Mouse (Mus musculus) heart, embryonic 14.5 days (tissue): Measurements from ENCODE around the gene Atg4a-ps. TPM values are rescaled to one million over a fixed set of nuclear protein-coding genes. Genes with fewer than 3 reads are reported as not detected.
"Not testable (repeated sequence)": the region's sequence is repeated elsewhere in the genome, so short reads cannot be mapped to it uniquely, and the experiment has no call there.

Experiments
- ATAC-seq: fragments of 200-750 bp; cut with Nextera tagmentation; 2 replicates; pipeline ENCODE4 v1.8.0; 2017; ENCODE audit warnings: low read depth, moderate TSS enrichment; ENCODE audit not compliant: insufficient number of reproducible peaks, insufficient read depth, low FRiP score
- H3K27ac ChIP-seq, 2 experiments: fragments of 200-500 bp in 1 of 2; fragments of 300-500 bp in 1 of 2; sonication (generic) in 1 of 2; replicated peaks in 1 of 2; 2 replicates each; pipeline ENCODE4 v1.5.1; 2012 to 2014; ENCODE audit warnings: low read depth in 2 of 2, low read length in 2 of 2, control low read depth in 1 of 2, mild to moderate bottlenecking in 1 of 2, mixed read lengths in 1 of 2; ENCODE audit not compliant: control insufficient read depth in 1 of 2, insufficient read depth in 1 of 2
- H3K27me3 ChIP-seq: fragments of 300-500 bp; sonication (generic); 2 replicates; pipeline ENCODE4 v1.6.1; 2014; ENCODE audit warnings: mild to moderate bottlenecking, low read length, control low read depth; ENCODE audit not compliant: control insufficient read depth, insufficient read depth
- H3K36me3 ChIP-seq: fragments of 300-500 bp; sonication (generic); 2 replicates; pipeline ENCODE4 v1.6.1; 2014; ENCODE audit warnings: mild to moderate bottlenecking, control low read depth, low read length, mixed read lengths; ENCODE audit not compliant: control insufficient read depth, insufficient read depth
- H3K4me1 ChIP-seq, 2 experiments: fragments of 200-500 bp in 1 of 2; fragments of 300-500 bp in 1 of 2; sonication (generic) in 1 of 2; 2 replicates each; pipeline ENCODE4 v1.6.1; 2012 to 2014; ENCODE audit warnings: low read length in 2 of 2, control low read depth in 1 of 2, mixed read lengths in 1 of 2; ENCODE audit not compliant: control insufficient read depth in 2 of 2, insufficient read depth in 2 of 2
- H3K4me2 ChIP-seq: fragments of 300-500 bp; sonication (generic); 2 replicates; pipeline ENCODE4 v1.6.1; 2014; ENCODE audit warnings: mild to moderate bottlenecking, low read length
- H3K4me3 ChIP-seq, 2 experiments: fragments of 200-500 bp in 1 of 2; fragments of 300-500 bp in 1 of 2; sonication (generic) in 1 of 2; 2 replicates each; pipeline ENCODE4 v1.5.1; 2012 to 2014; ENCODE audit warnings: low read length in 2 of 2, mild to moderate bottlenecking in 2 of 2, control low read depth in 1 of 2, low read depth in 1 of 2, moderate library complexity in 1 of 2; ENCODE audit not compliant: control insufficient read depth in 1 of 2, insufficient read depth in 1 of 2
- H3K9ac ChIP-seq: fragments of 300-500 bp; sonication (generic); 2 replicates; pipeline ENCODE4 v1.6.1; 2014; ENCODE audit warnings: mild to moderate bottlenecking, low read length
- H3K9me3 ChIP-seq: fragments of 300-500 bp; sonication (generic); 2 replicates; pipeline ENCODE4 v1.6.1; 2016; ENCODE audit warnings: low read length, control low read depth; ENCODE audit not compliant: control insufficient read depth
- WGBS: fragments of 180-500 bp; shearing (Covaris S2); extraction: QIAGEN DNeasy Blood & Tissue Kit; methylation state at CpG from one replicate; pipeline ENCODE4 v1.1.7; 2014; 5-methylcytosine and 5-hydroxymethylcytosine counted together
- polyA plus RNA-seq: library from polyadenylated mRNA; unstranded; fragments of >200 nt; fragmentation: Nextera tagmentation; extraction: Ambion mirVana; gene quantifications from 2 replicates; pipeline ENCODE4 v1.2.1, GENCODE M21; 2014

The Atg4a-ps gene
- not detected in 2 replicates for polyA plus RNA-seq

DNA sequence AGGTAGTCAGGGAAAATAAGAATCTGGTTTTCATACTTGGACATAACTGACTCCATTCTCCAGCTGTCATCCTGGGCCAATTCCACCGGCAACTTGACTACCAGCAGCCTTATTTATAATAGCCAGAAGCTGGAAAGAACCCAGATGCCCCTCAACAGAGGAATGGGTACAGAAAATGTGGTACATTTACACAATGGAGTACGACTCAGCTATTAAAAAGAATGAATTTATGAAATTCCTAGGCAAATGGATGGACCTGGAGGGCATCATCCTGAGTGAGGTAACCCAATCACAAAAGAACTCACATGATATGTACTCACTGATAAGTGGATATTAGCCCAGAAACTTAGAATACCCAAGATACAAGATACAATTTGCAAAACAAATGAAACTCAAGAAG is at the start of gene Atg4a-ps:
Gene Atg4a-ps, minus strand, starts transcription at position 101 of the 400 bp plus-strand sequence.
- not testable (repeated sequence) for H3K9ac ChIP-seq, H3K36me3 ChIP-seq, H3K4me3 ChIP-seq, H3K27me3 ChIP-seq, H3K4me1 ChIP-seq, H3K9me3 ChIP-seq, H3K4me2 ChIP-seq, H3K27ac ChIP-seq, ATAC-seq
- 78% methylated on average over 2 of the region's 2 CpGs for WGBS

DNA sequence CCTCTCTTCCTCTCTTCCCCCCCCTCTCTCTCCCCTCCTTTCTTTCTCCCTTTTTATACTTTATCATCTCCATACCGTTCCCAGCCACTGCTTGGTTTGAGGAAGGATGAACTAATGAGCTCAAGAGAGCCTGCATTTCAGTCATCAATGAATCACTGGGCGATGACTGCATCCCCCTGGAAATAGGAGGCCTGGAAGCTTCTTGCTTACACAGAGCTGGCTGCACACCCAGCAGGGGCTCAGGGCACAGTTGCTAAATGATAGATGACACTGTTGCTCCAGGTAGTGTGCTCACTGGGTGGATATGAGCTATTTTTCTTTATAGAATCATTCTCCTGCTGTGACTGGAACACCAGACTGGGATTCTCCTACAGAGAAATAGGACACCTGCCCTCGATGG is 49.7 kb upstream of the Atg4a-ps start:
- no peak overlapping the region for H3K27ac ChIP-seq
- H3K27me3 ChIP-seq = no peaks in the 10 kb centered on the region
- H3K4me2 ChIP-seq = no peak overlapping the region
- H3K9me3 ChIP-seq = no peaks in the 10 kb centered on the region
- ATAC-seq = no peak
- H3K36me3 ChIP-seq = no peaks in the 10 kb centered on the region
- H3K9ac ChIP-seq = no peak overlapping the region
- 61% methylated on average over 3 of the region's 3 CpGs for WGBS
- no peaks in the 10 kb centered on the region for H3K4me1 ChIP-seq
- H3K4me3 ChIP-seq = no peak overlapping the region

DNA sequence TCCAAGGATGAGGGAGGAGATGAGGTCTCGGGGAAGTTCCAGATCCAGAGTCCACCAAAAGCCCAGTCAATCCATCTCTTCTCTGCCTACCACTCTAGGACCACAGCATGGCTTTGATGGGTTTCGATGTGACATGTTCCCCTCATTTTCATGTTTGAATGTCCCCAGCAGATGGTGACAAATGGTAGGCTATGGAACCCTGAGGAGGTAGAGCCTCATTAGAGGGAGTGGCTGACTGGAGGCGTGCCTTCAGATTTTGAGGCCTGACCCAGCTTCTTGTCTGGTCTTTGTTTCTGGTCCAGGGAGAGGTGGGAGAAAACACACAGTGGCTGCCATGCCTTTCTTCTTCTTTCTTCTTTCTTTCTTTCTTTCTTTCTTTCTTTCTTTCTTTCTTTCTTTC is 44.6 kb upstream of the Atg4a-ps start:
- H3K9me3 ChIP-seq = no peaks in the 10 kb centered on the region
- H3K27ac ChIP-seq = no peak overlapping the region

DNA sequence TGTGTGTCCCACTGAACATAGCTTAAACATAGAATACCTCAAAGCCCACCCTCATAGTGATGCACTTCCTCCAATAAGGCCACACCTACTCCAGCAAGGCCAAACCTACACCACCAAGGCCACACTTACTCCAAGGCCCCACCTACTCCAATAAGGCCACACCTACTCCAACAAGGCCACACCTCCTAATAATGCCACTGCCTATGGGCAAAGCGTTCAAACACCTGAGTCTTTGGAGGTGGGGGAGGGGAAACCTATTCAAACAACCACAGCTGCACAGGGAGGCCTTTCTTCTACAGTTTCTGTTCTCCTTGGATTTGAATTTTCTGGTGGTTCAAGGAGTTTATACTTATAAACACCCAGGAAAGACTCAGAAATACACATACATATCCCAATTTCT is 43.2 kb upstream of the Atg4a-ps start:
- WGBS = 95% methylated on average over 1 of the region's 1 CpGs
- no peak overlapping the region for H3K27ac ChIP-seq
- no peak overlapping the region for H3K9ac ChIP-seq
- no peaks in the 10 kb centered on the region for H3K4me1 ChIP-seq
- no peak overlapping the region for H3K4me3 ChIP-seq
- no peaks in the 10 kb centered on the region for H3K36me3 ChIP-seq
- H3K9me3 ChIP-seq = no peaks in the 10 kb centered on the region
- ATAC-seq = no peak
- peaks cover 7% of the 10 kb centered on the region; the same call in 1 of the 2 replicates for H3K27me3 ChIP-seq
- no peak overlapping the region for H3K4me2 ChIP-seq

More for the DNA sequence above, 44.6 kb upstream of the Atg4a-ps start:
- 65% methylated on average over 3 of the region's 3 CpGs for WGBS
- no peak overlapping the region for H3K4me3 ChIP-seq
- H3K4me2 ChIP-seq = no peak overlapping the region
- H3K27me3 ChIP-seq = no peaks in the 10 kb centered on the region
- no peaks in the 10 kb centered on the region for H3K4me1 ChIP-seq
- ATAC-seq = no peak
- no peaks in the 10 kb centered on the region for H3K36me3 ChIP-seq
- no peak overlapping the region for H3K9ac ChIP-seq

DNA sequence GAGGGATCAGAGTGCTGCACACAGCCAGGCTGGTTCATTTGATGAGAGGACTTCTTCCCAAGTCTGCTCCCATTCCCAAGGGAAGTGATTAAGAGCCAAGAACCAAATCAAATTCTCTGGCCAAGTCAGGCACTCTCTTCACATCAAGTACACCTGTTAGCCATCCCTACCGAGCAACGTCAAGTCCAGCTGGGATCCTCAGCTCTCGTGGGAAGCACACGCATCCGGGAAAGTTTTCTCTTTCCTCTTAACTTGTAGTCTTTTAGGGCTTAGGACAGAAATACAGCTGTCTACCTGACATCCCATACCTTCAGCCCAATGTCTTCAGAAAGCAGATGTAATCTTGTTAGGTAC is 38.1 kb upstream of the Atg4a-ps start:
- H3K36me3 ChIP-seq = no peaks in the 10 kb centered on the region

DNA sequence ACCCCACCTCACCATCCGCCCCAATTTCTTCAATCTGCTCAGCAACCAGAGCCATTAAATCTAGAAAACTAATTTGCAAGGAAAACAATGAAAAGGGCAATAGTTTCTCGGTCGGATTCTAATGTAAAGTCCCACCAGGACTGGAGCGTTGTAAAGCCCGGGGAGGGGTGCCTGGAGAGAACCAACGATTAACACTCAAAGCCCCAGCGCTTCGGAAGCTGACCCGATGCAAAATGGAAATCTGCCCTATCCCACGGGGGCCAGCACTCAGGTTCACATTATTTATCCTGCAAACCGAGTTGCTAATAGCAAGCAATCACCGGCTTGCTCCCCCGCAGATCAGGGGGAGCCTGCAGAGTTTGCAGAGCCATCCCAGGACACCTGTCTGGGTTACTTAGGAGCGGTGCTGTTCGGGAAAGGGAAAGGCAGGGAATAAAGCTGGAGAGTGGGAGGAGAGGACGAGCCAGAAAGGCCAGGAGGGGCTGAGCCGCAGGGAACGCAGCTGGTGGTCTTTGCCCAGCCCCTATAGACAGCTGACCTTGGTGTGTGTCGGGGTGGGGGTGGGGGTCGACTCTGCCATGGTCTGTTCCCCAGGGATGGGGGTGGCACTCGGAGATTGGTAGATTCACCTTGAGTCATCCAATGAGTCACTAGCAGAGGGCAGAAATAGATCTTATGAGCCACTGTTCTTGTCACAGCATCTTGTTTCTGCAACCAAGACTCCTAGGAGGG is 37.5 kb upstream of the Atg4a-ps start:
- H3K27ac ChIP-seq = no peak overlapping the region
- no peaks in the 10 kb centered on the region for H3K36me3 ChIP-seq
- no peak overlapping the region for H3K4me3 ChIP-seq
- peaks cover 12% of the 10 kb centered on the region; the same call in 1 of the 2 replicates for H3K27me3 ChIP-seq
- no peak overlapping the region for H3K9ac ChIP-seq
- H3K9me3 ChIP-seq = no peaks in the 10 kb centered on the region
- H3K4me1 ChIP-seq = peaks cover 0 to 4% of the 10 kb centered on the region in 2 experiments; a peak in 1 of 4 replicates
- ATAC-seq = no peak
- WGBS = 6% methylated on average over 21 of the region's 21 CpGs
- peak overlapping the region; percentile 40 for H3K4me2 ChIP-seq

More for the DNA sequence above, 38.1 kb upstream of the Atg4a-ps start:
- no peak for ATAC-seq
- 37% methylated on average over 5 of the region's 5 CpGs for WGBS
- Histone ChIP-seq H3K4me1 (peaks cover 0 to 4% of the 10 kb centered on the region in 2 experiments; a peak in 1 of 4 replicates), H3K9ac (no peak overlapping the region), H3K4me3 (no peak overlapping the region), H3K27me3 (peaks cover 12% of the 10 kb centered on the region; the same call in 1 of the 2 replicates), H3K4me2 (no peak overlapping the region), H3K9me3 (no peaks in the 10 kb centered on the region), H3K27ac (no peak overlapping the region)

DNA sequence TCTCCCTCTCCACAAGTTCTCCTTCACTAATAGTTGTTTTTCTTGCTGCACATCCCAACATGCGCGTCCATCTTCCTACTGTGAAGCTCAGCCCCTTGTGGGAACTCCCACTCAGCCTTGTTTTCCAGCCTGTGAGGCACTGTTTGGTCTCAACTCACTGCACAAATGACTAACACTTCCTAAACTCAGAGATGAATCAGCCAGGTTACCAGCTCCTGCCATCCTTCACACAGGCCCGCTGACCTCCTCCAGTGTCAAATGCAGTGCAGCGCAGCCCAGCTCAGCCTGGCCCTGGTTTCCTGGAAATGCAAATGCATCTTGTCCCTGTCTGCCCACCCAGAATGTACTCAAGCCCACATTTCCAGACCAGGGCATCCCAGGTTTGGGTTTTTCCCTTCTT is 36.6 kb upstream of the Atg4a-ps start:
- Histone ChIP-seq H3K4me2 (no peak overlapping the region), H3K9ac (no peak overlapping the region), H3K4me3 (no peak overlapping the region), H3K4me1 (peaks cover 0 to 4% of the 10 kb centered on the region in 2 experiments; a peak in 1 of 4 replicates), H3K36me3 (no peaks in the 10 kb centered on the region), H3K27ac (no peak overlapping the region), H3K27me3 (peaks cover 12% of the 10 kb centered on the region; the same call in 1 of the 2 replicates), H3K9me3 (no peaks in the 10 kb centered on the region)
- 56% methylated on average over 4 of the region's 4 CpGs for WGBS
- no peak for ATAC-seq
